Mouse (Mus musculus): ENCODE measurements around the gene Adgra1.

Adgra1 gene

DNA sequence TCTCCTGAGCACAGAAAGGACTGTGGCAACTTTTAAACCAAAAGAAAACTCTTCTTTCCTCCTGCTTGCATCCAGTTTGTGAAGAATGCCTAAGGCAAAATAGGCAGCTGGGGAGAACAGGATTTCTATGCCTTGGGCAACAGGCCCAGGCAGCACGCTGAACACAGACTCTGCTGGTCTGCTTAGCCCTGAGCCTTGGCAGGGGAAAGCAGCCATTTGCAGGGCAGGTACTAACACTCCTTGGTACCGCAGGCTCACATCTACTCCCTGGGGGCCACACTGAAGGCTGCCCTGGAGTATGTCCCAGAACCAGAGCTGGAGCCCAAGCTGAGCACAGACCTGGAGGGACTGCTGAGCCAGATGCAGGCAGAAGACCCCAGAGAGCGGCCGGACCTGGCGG lies 74.2 kb downstream of the Adgra1 start:
- DNase-seq (ENCODE audit: low spot score), result no peak

GRCm38 (mm10) chr7:139909469-139909868 lies 75.5 kb downstream of the Adgra1 start:
- no peak for DNase-seq (ENCODE audit: low spot score)

DNA sequence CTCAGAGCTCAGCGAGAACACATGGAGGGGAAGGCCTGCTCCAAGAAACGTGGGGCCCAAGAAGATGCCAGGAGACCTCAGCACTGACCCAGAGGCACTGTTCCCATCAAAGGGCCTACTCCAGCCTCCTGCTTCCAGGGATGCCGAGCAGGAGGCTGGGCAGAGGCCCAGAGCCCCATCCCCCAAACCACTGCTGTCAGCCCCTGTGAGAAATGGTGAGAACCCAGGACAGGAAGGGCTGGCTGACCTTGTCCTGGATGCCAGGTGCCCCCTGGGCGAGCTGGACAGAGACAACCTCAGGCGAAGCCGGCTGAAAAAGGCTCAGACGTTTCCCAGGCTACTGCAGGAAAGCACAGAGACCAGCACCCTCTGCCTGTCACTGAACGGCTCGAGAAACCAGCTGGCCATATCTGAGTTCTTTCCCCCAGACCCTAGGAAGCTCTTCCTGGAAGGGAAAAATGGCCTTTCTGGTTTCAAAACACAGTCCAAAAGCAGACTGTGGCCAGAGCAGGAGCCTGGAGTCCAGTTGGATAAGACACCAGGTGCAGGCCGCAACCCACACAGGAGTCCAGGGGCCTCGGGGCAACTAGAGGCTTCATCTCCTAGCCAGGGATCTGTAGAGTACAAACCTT lies 76.3 kb downstream of the Adgra1 start:
- DNase-seq (ENCODE audit: low spot score), result no peak

- no peak for DNase-seq (ENCODE audit: low spot score)
These were observed 80.4 kb downstream of the Adgra1 start for GRCm38 (mm10) chr7:139914141-139915047.

GRCm38 (mm10) chr7:139915646-139916257 lies 81.8 kb downstream of the Adgra1 start:
- no peak for DNase-seq (ENCODE audit: low spot score)

DNA sequence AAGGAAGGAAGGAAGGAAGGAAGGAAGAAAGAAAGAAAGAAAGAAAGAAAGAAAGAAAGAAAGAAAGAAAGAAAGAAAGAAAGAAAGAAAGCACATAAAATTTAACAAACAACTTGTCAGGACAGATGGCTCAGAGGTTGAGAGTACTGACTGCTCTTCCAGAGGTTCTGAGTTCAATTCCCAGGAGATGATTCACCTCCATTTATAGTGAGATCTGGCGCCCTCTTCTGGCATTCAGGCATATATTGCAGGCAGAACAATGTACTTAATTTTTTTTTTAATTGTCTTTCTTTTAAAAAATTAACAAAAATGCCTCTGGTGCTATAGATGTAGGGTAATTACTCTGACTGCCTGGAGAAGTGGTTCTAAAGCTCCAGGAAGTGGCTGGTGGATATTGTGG lies 82.4 kb downstream of the Adgra1 start:
- no peak for DNase-seq (ENCODE audit: low spot score)

DNA sequence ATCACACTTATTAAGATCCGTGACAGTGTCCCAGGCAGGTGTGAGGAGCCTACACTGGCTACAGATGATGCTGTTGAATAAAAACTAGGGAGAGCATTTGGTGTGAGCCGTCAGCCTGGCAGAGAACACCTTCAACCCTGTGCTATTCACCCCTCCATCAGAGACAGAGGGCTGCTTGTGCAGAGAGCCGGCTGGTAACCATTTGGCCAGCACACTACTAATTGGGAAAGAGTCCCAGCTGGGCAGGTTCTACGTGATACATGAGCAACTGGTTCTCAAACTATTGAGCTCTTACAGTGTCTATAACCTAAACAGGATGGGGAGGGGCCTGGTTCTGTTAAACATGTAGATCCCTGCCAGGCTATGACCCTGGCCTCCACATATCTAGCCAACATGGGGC lies 84.3 kb downstream of the Adgra1 start:
- no peak for DNase-seq (ENCODE audit: low spot score)
